In the genomic region with DNA sequence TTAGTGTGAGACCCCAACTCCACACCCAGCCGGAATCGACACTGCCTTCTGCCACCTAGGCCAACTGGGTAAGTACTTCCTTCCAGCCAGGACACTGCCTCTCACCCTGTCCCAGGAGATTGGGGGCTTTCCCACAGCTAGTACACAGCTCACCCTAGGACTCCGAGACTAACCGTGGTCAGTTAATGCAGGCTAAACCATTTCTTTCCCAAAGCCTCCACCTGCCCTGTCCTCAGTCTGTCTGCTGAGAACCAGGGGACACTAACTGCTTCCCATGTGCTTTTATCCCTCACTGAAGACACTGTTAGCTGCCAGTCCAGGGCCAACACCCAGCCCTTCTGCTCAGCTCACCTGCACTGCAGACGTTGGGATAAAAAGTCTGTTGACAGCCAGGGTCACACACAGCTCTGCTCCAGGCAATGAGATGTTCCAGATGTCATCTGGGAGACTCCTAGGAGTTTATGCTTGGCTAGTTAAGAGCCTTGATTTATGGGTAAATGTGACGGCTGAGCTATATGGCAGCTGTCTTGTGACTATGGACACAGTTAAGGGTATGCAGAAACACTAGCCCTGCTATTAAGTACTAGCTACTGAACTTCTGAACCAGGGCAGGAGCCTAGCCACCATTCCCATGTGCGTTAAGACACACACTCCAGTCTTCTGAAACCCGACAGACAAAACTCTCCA, we compare ENCODE assay signal across 12 mouse cellular contexts. TPM values are rescaled to one million over a fixed set of nuclear protein-coding genes. Genes with fewer than 3 reads are reported as not detected.
A peak's percentile ranks its signal among the peaks of the same experiment; 100 is the strongest.
DNase-seq lines count a peak whose midpoint lies in the region; ATAC-seq lines count a peak whose summit lies in the region.
"Had no signal": no experiment of that assay in that cellular context is flagged by ENCODE, and none has a peak within 500 bp of the region (broad histone marks: within the 10 kb centered on the region; RNA-seq: fewer than 3 reads in every experiment).

No protein-coding gene starts in this region.

- DNase-seq in cerebellum, postnatal 25 days = no peak
- DNase-seq in intestine, embryonic 14.5 days (ENCODE audit: low spot score) = no peak
- no peak for DNase-seq in spleen, postnatal 36 days (ENCODE audit: low spot score in 2 of 2)
- DNase-seq in frontal cortex, postnatal 36 days (ENCODE audit: low spot score in 2 of 2) = no peak
- DNase-seq: heart, adult 18-20 months; thymus, adult 2 months had no signal

- H3K4me1 ChIP-seq in intestine, embryonic 14.5 days (replicated peaks; ENCODE audit: control insufficient read depth, insufficient read depth, low read length) = peaks cover 26% of the 10 kb centered on the region
- H3K4me1 ChIP-seq in intestine, embryonic 16.5 days (ENCODE audit: control insufficient read depth, insufficient read depth, low read length) = peaks cover 14% of the 10 kb centered on the region
- peaks cover 77% of the 10 kb centered on the region for H3K4me1 ChIP-seq in forebrain, embryonic 13.5 days
- H3K4me1 ChIP-seq in limb, embryonic 15.5 days = peaks cover 60% of the 10 kb centered on the region

- 0 out of 2 replicates have a peak, but pooled peaks cover 3% of the 10 kb centered on the region for H3K36me3 ChIP-seq in intestine, embryonic 14.5 days (ENCODE audit: control insufficient read depth, insufficient read depth, low read length)
- H3K36me3 ChIP-seq in intestine, embryonic 16.5 days (ENCODE audit: control insufficient read depth, insufficient read depth, low read length) = no peaks in the 10 kb centered on the region
- 0 out of 2 replicates have a peak, but pooled peaks cover 5% of the 10 kb centered on the region for H3K36me3 ChIP-seq in forebrain, embryonic 13.5 days (ENCODE audit: poor library complexity, severe bottlenecking)
- H3K36me3 ChIP-seq in limb, embryonic 15.5 days = no peaks in the 10 kb centered on the region

- H3K27me3 ChIP-seq in intestine, embryonic 14.5 days (replicated peaks; ENCODE audit: control insufficient read depth, insufficient read depth, low read length) = no peaks in the 10 kb centered on the region
- no peaks in the 10 kb centered on the region for H3K27me3 ChIP-seq in intestine, embryonic 16.5 days (replicated peaks; ENCODE audit: control insufficient read depth, insufficient read depth, low read length)
- H3K27me3 ChIP-seq in forebrain, embryonic 13.5 days = no peaks in the 10 kb centered on the region
- H3K27me3 ChIP-seq in limb, embryonic 15.5 days = no peaks in the 10 kb centered on the region

- WGBS in intestine, embryonic 14.5 days = 47% methylated on average over 8 of the region's 8 CpGs
- 56% methylated on average over 8 of the region's 8 CpGs for WGBS in intestine, embryonic 16.5 days
- WGBS in forebrain, embryonic 13.5 days = 66% methylated on average over 8 of the region's 8 CpGs
- 43% methylated on average over 8 of the region's 8 CpGs for WGBS in limb, embryonic 15.5 days

- H3K9ac ChIP-seq in intestine, embryonic 14.5 days (ENCODE audit: low read length) = no peak overlapping the region
- no peak overlapping the region for H3K9ac ChIP-seq in intestine, embryonic 16.5 days (ENCODE audit: low read depth, low read length)
- no peak overlapping the region; the same call in 1 of the 2 replicates for H3K9ac ChIP-seq in forebrain, embryonic 13.5 days
- H3K9ac ChIP-seq in limb, embryonic 15.5 days = 0 out of 2 replicates have a peak overlapping the region, but pooled peaks have one; percentile 4
- H3K9ac ChIP-seq: lung, embryonic 14.5 days had no signal

- H3K9me3 ChIP-seq in intestine, embryonic 14.5 days (ENCODE audit: control insufficient read depth, low read length) = no peaks in the 10 kb centered on the region
- no peaks in the 10 kb centered on the region for H3K9me3 ChIP-seq in intestine, embryonic 16.5 days (ENCODE audit: control insufficient read depth, low read length)
- no peaks in the 10 kb centered on the region for H3K9me3 ChIP-seq in forebrain, embryonic 13.5 days (replicated peaks)
- H3K9me3 ChIP-seq in limb, embryonic 15.5 days = no peaks in the 10 kb centered on the region

- H3K4me3 ChIP-seq in intestine, embryonic 14.5 days (ENCODE audit: low read depth, low read length) = no peak overlapping the region
- no peak overlapping the region for H3K4me3 ChIP-seq in intestine, embryonic 16.5 days (ENCODE audit: low read length)
- no peak overlapping the region for H3K4me3 ChIP-seq in forebrain, embryonic 13.5 days
- no peak overlapping the region for H3K4me3 ChIP-seq in limb, embryonic 15.5 days

- 0 out of 2 replicates have a peak, but pooled peaks have one; percentile 5 for ATAC-seq in cerebellum, adult (ENCODE audit: insufficient number of reproducible peaks, low FRiP score, low TSS enrichment)
- ATAC-seq in intestine, embryonic 14.5 days (replicated peaks; ENCODE audit: low FRiP score, low TSS enrichment, low read depth) = no peak
- no peak for ATAC-seq in intestine, embryonic 16.5 days
- no peak for ATAC-seq in forebrain, embryonic 13.5 days
- ATAC-seq in limb, embryonic 15.5 days (ENCODE audit: insufficient number of reproducible peaks, low FRiP score, low TSS enrichment, low read depth) = no peak
- ATAC-seq: inflammation-experienced regulatory T-cells, adult 6 months had no signal

- 0 out of 2 replicates have a peak overlapping the region, but pooled peaks have one; percentile 3 for H3K27ac ChIP-seq in intestine, embryonic 14.5 days (ENCODE audit: low read depth)
- H3K27ac ChIP-seq in intestine, embryonic 16.5 days (ENCODE audit: low read length) = no peak overlapping the region
- H3K27ac ChIP-seq in forebrain, embryonic 13.5 days = peak overlapping the region; percentile 91
- H3K27ac ChIP-seq in limb, embryonic 15.5 days = 0 out of 2 replicates have a peak overlapping the region, but pooled peaks have one; percentile 11

- H3K4me2 ChIP-seq in intestine, embryonic 14.5 days (ENCODE audit: low read length) = no peak overlapping the region
- H3K4me2 ChIP-seq in intestine, embryonic 16.5 days (ENCODE audit: low read depth, low read length) = no peak overlapping the region
- H3K4me2 ChIP-seq in forebrain, embryonic 13.5 days = peak overlapping the region; percentile 8; the same call in 1 of the 2 replicates
- no peak overlapping the region for H3K4me2 ChIP-seq in limb, embryonic 15.5 days
- H3K4me2 ChIP-seq: lung, embryonic 14.5 days had no signal

RNA-seq across cellular contexts. Expression of gene Ccdc167, which starts 5.0 kb away (rescaled TPM):
- polyA plus RNA-seq in intestine, embryonic 14.5 days (2014; fragmentation: Nextera tagmentation; extraction: Ambion mirVana) = 16.3 and 16.4 TPM in 2 replicates
- polyA plus RNA-seq in intestine, embryonic 16.5 days (2015; fragmentation: Nextera tagmentation; extraction: Ambion mirVana) = 10.2 and 12.4 TPM in 2 replicates
- polyA plus RNA-seq in forebrain, embryonic 13.5 days (2015; fragmentation: Nextera tagmentation; extraction: Ambion mirVana) = 13.0 and 14.2 TPM in 2 replicates
- polyA plus RNA-seq in limb, embryonic 15.5 days (2015; fragmentation: Nextera tagmentation; extraction: Ambion mirVana) = 10.0 and 10.7 TPM in 2 replicates

RNA-seq across cellular contexts. Expression of gene Cmtr1, which starts 51.5 kb away (rescaled TPM):
- 96.5 and 107 TPM in 2 replicates for polyA plus RNA-seq in intestine, embryonic 14.5 days (2014; fragmentation: Nextera tagmentation; extraction: Ambion mirVana)
- 85.9 and 92.7 TPM in 2 replicates for polyA plus RNA-seq in intestine, embryonic 16.5 days (2015; fragmentation: Nextera tagmentation; extraction: Ambion mirVana)
- polyA plus RNA-seq in forebrain, embryonic 13.5 days (2015; fragmentation: Nextera tagmentation; extraction: Ambion mirVana) = 135 and 153 TPM in 2 replicates
- 100 and 110 TPM in 2 replicates for polyA plus RNA-seq in limb, embryonic 15.5 days (2015; fragmentation: Nextera tagmentation; extraction: Ambion mirVana)
